Mouse (Mus musculus): ENCODE data around the gene Mcoln2. TPM values are rescaled to one million over a fixed set of nuclear protein-coding genes. Genes with fewer than 3 reads are reported as not detected.
"Not testable (repeated sequence)": the region's sequence is repeated elsewhere in the genome, so short reads cannot be mapped to it uniquely, and the experiment has no call there.

The Mcoln2 gene
- polyA plus RNA-seq, 1 experiment: 3.2 TPM

- DNase-seq: no peak
- Histone ChIP-seq H3K36me3 (ENCODE audit: control insufficient read depth, insufficient read depth, low read length) (no peaks in the 10 kb centered on the region), H3K4me1 (ENCODE audit: control insufficient read depth, insufficient read depth, low read length) (no peaks in the 10 kb centered on the region; the same call in 1 of the 2 replicates), H3K4me3 (ENCODE audit: insufficient read depth, low read depth, low read length) (no peak overlapping the region), H3K27me3 (replicated peaks; ENCODE audit: control insufficient read depth, insufficient read depth, low read length) (no peaks in the 10 kb centered on the region), H3K27ac (ENCODE audit: insufficient read depth, low read depth, low read length) (no peak overlapping the region)
- WGBS: 55% methylated on average over 2 of the region's 2 CpGs
- TF ChIP-seq CTCF (conservative IDR thresholded peaks at IDR 0.05; ENCODE audit: insufficient read depth, insufficient read length, low read depth, low read length): no peak
- no peak for TF ChIP-seq POLR2A (IDR thresholded peaks at IDR 0.05; ENCODE audit: low read depth, low read length)
Measured at GRCm38 (mm10) chr3:146207440-146207839, 57.8 kb downstream of the Mcoln2 start.

GRCm38 (mm10) chr3:146209759-146210158 is 60.1 kb downstream of the Mcoln2 start:
- not testable (repeated sequence) for H3K4me1 ChIP-seq (ENCODE audit: control insufficient read depth, insufficient read depth, low read length); H3K27me3 ChIP-seq (replicated peaks; ENCODE audit: control insufficient read depth, insufficient read depth, low read length); H3K4me3 ChIP-seq (ENCODE audit: insufficient read depth, low read depth, low read length); DNase-seq; H3K36me3 ChIP-seq (ENCODE audit: control insufficient read depth, insufficient read depth, low read length); H3K27ac ChIP-seq (ENCODE audit: insufficient read depth, low read depth, low read length)
- WGBS: 95% methylated on average over 8 of the region's 8 CpGs

GRCm38 (mm10) chr3:146211141-146211747 is 61.6 kb downstream of the Mcoln2 start:
- no peaks in the 10 kb centered on the region for H3K36me3 ChIP-seq (ENCODE audit: control insufficient read depth, insufficient read depth, low read length)
- no peaks in the 10 kb centered on the region for H3K27me3 ChIP-seq (replicated peaks; ENCODE audit: control insufficient read depth, insufficient read depth, low read length)
- peak overlapping the region; percentile 51; the same call in 1 of the 2 replicates for H3K27ac ChIP-seq (ENCODE audit: insufficient read depth, low read depth, low read length)
- 65% methylated on average over 4 of the region's 4 CpGs for WGBS
- no peaks in the 10 kb centered on the region; the same call in 1 of the 2 replicates for H3K4me1 ChIP-seq (ENCODE audit: control insufficient read depth, insufficient read depth, low read length)
- TF ChIP-seq POLR2A (IDR thresholded peaks at IDR 0.05; ENCODE audit: low read depth, low read length) (no peak), CTCF (conservative IDR thresholded peaks at IDR 0.05; ENCODE audit: insufficient read depth, insufficient read length, low read depth, low read length) (no peak)
- no peak overlapping the region for H3K4me3 ChIP-seq (ENCODE audit: insufficient read depth, low read depth, low read length)
- DNase-seq: peak; percentile 67

GRCm38 (mm10) chr3:146211964-146212363 is 62.3 kb downstream of the Mcoln2 start:
- WGBS: 81% methylated on average over 2 of the region's 2 CpGs
- no peak for DNase-seq
- no peak for TF ChIP-seq CTCF (conservative IDR thresholded peaks at IDR 0.05; ENCODE audit: insufficient read depth, insufficient read length, low read depth, low read length)
- no peak for TF ChIP-seq POLR2A (IDR thresholded peaks at IDR 0.05; ENCODE audit: low read depth, low read length)
- no peaks in the 10 kb centered on the region; the same call in 1 of the 2 replicates for H3K4me1 ChIP-seq (ENCODE audit: control insufficient read depth, insufficient read depth, low read length)
- H3K27ac ChIP-seq (ENCODE audit: insufficient read depth, low read depth, low read length): no peak overlapping the region
- no peak overlapping the region for H3K4me3 ChIP-seq (ENCODE audit: insufficient read depth, low read depth, low read length)
- no peaks in the 10 kb centered on the region for H3K27me3 ChIP-seq (replicated peaks; ENCODE audit: control insufficient read depth, insufficient read depth, low read length)
- no peaks in the 10 kb centered on the region for H3K36me3 ChIP-seq (ENCODE audit: control insufficient read depth, insufficient read depth, low read length)

GRCm38 (mm10) chr3:146213336-146213735 is 63.7 kb downstream of the Mcoln2 start:
- Histone ChIP-seq H3K4me3 (ENCODE audit: insufficient read depth, low read depth, low read length) (no peak overlapping the region), H3K27ac (ENCODE audit: insufficient read depth, low read depth, low read length) (no peak overlapping the region), H3K27me3 (replicated peaks; ENCODE audit: control insufficient read depth, insufficient read depth, low read length) (no peaks in the 10 kb centered on the region), H3K4me1 (ENCODE audit: control insufficient read depth, insufficient read depth, low read length) (no peaks in the 10 kb centered on the region; the same call in 1 of the 2 replicates), H3K36me3 (ENCODE audit: control insufficient read depth, insufficient read depth, low read length) (no peaks in the 10 kb centered on the region)
- TF ChIP-seq POLR2A (IDR thresholded peaks at IDR 0.05; ENCODE audit: low read depth, low read length) (no peak), CTCF (conservative IDR thresholded peaks at IDR 0.05; ENCODE audit: insufficient read depth, insufficient read length, low read depth, low read length) (no peak)
- WGBS: 50% methylated on average over 5 of the region's 5 CpGs
- no peak for DNase-seq

- no peaks in the 10 kb centered on the region for H3K27me3 ChIP-seq (replicated peaks; ENCODE audit: control insufficient read depth, insufficient read depth, low read length)
- H3K4me1 ChIP-seq (ENCODE audit: control insufficient read depth, insufficient read depth, low read length): no peaks in the 10 kb centered on the region
- 82% methylated on average over 3 of the region's 3 CpGs for WGBS
- no peaks in the 10 kb centered on the region for H3K36me3 ChIP-seq (ENCODE audit: control insufficient read depth, insufficient read depth, low read length)
- DNase-seq: no peak
- no peak overlapping the region for H3K4me3 ChIP-seq (ENCODE audit: insufficient read depth, low read depth, low read length)
- no peak for TF ChIP-seq CTCF (conservative IDR thresholded peaks at IDR 0.05; ENCODE audit: insufficient read depth, insufficient read length, low read depth, low read length)
- TF ChIP-seq POLR2A (IDR thresholded peaks at IDR 0.05; ENCODE audit: low read depth, low read length): no peak
- no peak overlapping the region for H3K27ac ChIP-seq (ENCODE audit: insufficient read depth, low read depth, low read length)
Measured at GRCm38 (mm10) chr3:146216561-146216960, 66.9 kb downstream of the Mcoln2 start.

- TF ChIP-seq POLR2A (IDR thresholded peaks at IDR 0.05; ENCODE audit: low read depth, low read length) (no peak), CTCF (conservative IDR thresholded peaks at IDR 0.05; ENCODE audit: insufficient read depth, insufficient read length, low read depth, low read length) (peak; percentile 55)
- Histone ChIP-seq H3K36me3 (ENCODE audit: control insufficient read depth, insufficient read depth, low read length) (no peaks in the 10 kb centered on the region), H3K27me3 (replicated peaks; ENCODE audit: control insufficient read depth, insufficient read depth, low read length) (no peaks in the 10 kb centered on the region), H3K4me1 (ENCODE audit: control insufficient read depth, insufficient read depth, low read length) (peaks cover 21% of the 10 kb centered on the region), H3K27ac (ENCODE audit: insufficient read depth, low read depth, low read length) (peak within 1 kb of the TSS; percentile 41; the same call in 1 of the 2 replicates), H3K4me3 (ENCODE audit: insufficient read depth, low read depth, low read length) (peak within 1 kb of the TSS; percentile 65)
- DNase-seq: peak; percentile 91
- WGBS: 2% methylated on average over 73 of the region's 73 CpGs
Measured at GRCm38 (mm10) chr3:146220776-146221486, 71.3 kb downstream of the Mcoln2 start, which contains the start of gene Lpar3. Gene Lpar3, plus strand, starts transcription at chr3:146220963.
